Comparison of ENCODE assay signal across 18 mouse cellular contexts in genomic region chr10:86761722-86762383, GRCm38 (mm10). TPM values are rescaled to one million over a fixed set of nuclear protein-coding genes. Genes with fewer than 3 reads are reported as not detected.
DNase-seq lines count a peak whose midpoint lies in the region; ATAC-seq lines count a peak whose summit lies in the region.
"Had no signal": no experiment of that assay in that cellular context is flagged by ENCODE, and none has a peak within 500 bp of the region (broad histone marks: within the 10 kb centered on the region; RNA-seq: fewer than 3 reads in every experiment).

No protein-coding gene starts in this region.

- peak; percentile 22 for DNase-seq in embryonic facial prominence, embryonic 10.5 days (ENCODE audit: low spot score)
- DNase-seq in limb, embryonic 11.5 days (ENCODE audit: low spot score) = no peak
- no peak for DNase-seq in MN1 (ENCODE audit: low spot score)
- DNase-seq in lung, adult 18-20 months = no peak
- DNase-seq: adrenal gland, postnatal 25 days; heart, adult 18-20 months; kidney, postnatal 14 days; layer of hippocampus, adult 9-11 months had no signal

- WGBS in hindbrain, embryonic 15.5 days = 44% methylated on average over 7 of the region's 7 CpGs
- WGBS in hindbrain, embryonic 12.5 days = 48% methylated on average over 7 of the region's 7 CpGs
- 43% methylated on average over 7 of the region's 7 CpGs for WGBS in embryonic facial prominence, embryonic 10.5 days
- WGBS in limb, embryonic 11.5 days = 34% methylated on average over 7 of the region's 7 CpGs
- WGBS in neural tube, embryonic 15.5 days = 19% methylated on average over 7 of the region's 7 CpGs

- H3K9ac ChIP-seq in hindbrain, embryonic 15.5 days = no peak overlapping the region
- H3K9ac ChIP-seq in hindbrain, embryonic 12.5 days = no peak overlapping the region
- H3K9ac ChIP-seq in limb, embryonic 11.5 days (ENCODE audit: low read length) = no peak overlapping the region
- no peak overlapping the region for H3K9ac ChIP-seq in neural tube, embryonic 15.5 days (replicated peaks)
- H3K9ac ChIP-seq: lung, embryonic 15.5 days had no signal

- H3K4me1 ChIP-seq in hindbrain, embryonic 15.5 days (replicated peaks) = no peaks in the 10 kb centered on the region
- H3K4me1 ChIP-seq in hindbrain, embryonic 12.5 days = no peaks in the 10 kb centered on the region
- peaks cover 13% of the 10 kb centered on the region for H3K4me1 ChIP-seq in embryonic facial prominence, embryonic 10.5 days
- no peaks in the 10 kb centered on the region; the same call in 1 of the 2 replicates for H3K4me1 ChIP-seq in limb, embryonic 11.5 days (ENCODE audit: control insufficient read depth, insufficient read depth, low read length)
- H3K4me1 ChIP-seq in neural tube, embryonic 15.5 days = peaks cover 12% of the 10 kb centered on the region
- H3K4me1 ChIP-seq: lung, embryonic 15.5 days had no signal

- H3K36me3 ChIP-seq in hindbrain, embryonic 15.5 days = no peaks in the 10 kb centered on the region
- no peaks in the 10 kb centered on the region for H3K36me3 ChIP-seq in hindbrain, embryonic 12.5 days
- H3K36me3 ChIP-seq in embryonic facial prominence, embryonic 10.5 days (replicated peaks) = no peaks in the 10 kb centered on the region
- H3K36me3 ChIP-seq in limb, embryonic 11.5 days (ENCODE audit: control insufficient read depth, insufficient read depth, low read length) = no peaks in the 10 kb centered on the region
- no peaks in the 10 kb centered on the region for H3K36me3 ChIP-seq in neural tube, embryonic 15.5 days
- H3K36me3 ChIP-seq: G1E; lung, embryonic 15.5 days had no signal

- ATAC-seq in hindbrain, embryonic 15.5 days (ENCODE audit: low FRiP score, low read depth) = peak; percentile 76
- no peak for ATAC-seq in hindbrain, embryonic 12.5 days (ENCODE audit: low FRiP score)
- ATAC-seq in limb, embryonic 11.5 days (ENCODE audit: insufficient number of reproducible peaks, low FRiP score, low TSS enrichment, low read depth) = 0 out of 2 replicates have a peak, but pooled peaks have one; percentile 39
- ATAC-seq in neural tube, embryonic 15.5 days (ENCODE audit: low FRiP score) = peak; percentile 88
- ATAC-seq: intestine, postnatal 0 days had no signal

- no peaks in the 10 kb centered on the region for H3K27me3 ChIP-seq in hindbrain, embryonic 15.5 days
- no peaks in the 10 kb centered on the region for H3K27me3 ChIP-seq in hindbrain, embryonic 12.5 days
- no peaks in the 10 kb centered on the region for H3K27me3 ChIP-seq in embryonic facial prominence, embryonic 10.5 days (replicated peaks; ENCODE audit: low read depth, poor library complexity, severe bottlenecking)
- no peaks in the 10 kb centered on the region for H3K27me3 ChIP-seq in limb, embryonic 11.5 days (ENCODE audit: control insufficient read depth, insufficient read depth, low read length)
- H3K27me3 ChIP-seq in neural tube, embryonic 15.5 days (replicated peaks) = no peaks in the 10 kb centered on the region
- H3K27me3 ChIP-seq: lung, embryonic 15.5 days had no signal

- H3K27ac ChIP-seq in hindbrain, embryonic 15.5 days (replicated peaks) = peak overlapping the region; percentile 39; the same call in 1 of the 2 replicates
- no peak overlapping the region for H3K27ac ChIP-seq in hindbrain, embryonic 12.5 days
- H3K27ac ChIP-seq in embryonic facial prominence, embryonic 10.5 days (replicated peaks) = peak overlapping the region; percentile 57; the same call in 1 of the 2 replicates
- no peak overlapping the region for H3K27ac ChIP-seq in limb, embryonic 11.5 days (replicated peaks; ENCODE audit: low read depth, low read length)
- H3K27ac ChIP-seq in neural tube, embryonic 15.5 days (replicated peaks) = peak overlapping the region; percentile 63
- H3K27ac ChIP-seq: lung, embryonic 15.5 days had no signal

- H3K4me3 ChIP-seq in hindbrain, embryonic 15.5 days = no peak overlapping the region
- H3K4me3 ChIP-seq in hindbrain, embryonic 12.5 days = no peak overlapping the region
- no peak overlapping the region for H3K4me3 ChIP-seq in embryonic facial prominence, embryonic 10.5 days
- no peak overlapping the region for H3K4me3 ChIP-seq in limb, embryonic 11.5 days (ENCODE audit: low read depth, low read length)
- H3K4me3 ChIP-seq in neural tube, embryonic 15.5 days (replicated peaks) = no peak overlapping the region
- H3K4me3 ChIP-seq: erythroblast, embryonic 14.5 days; lung, embryonic 15.5 days; myocyte had no signal

- no peak overlapping the region for H3K4me2 ChIP-seq in hindbrain, embryonic 15.5 days
- no peak overlapping the region for H3K4me2 ChIP-seq in hindbrain, embryonic 12.5 days (replicated peaks)
- H3K4me2 ChIP-seq in limb, embryonic 11.5 days (ENCODE audit: low read depth, severe bottlenecking) = no peak overlapping the region
- H3K4me2 ChIP-seq in neural tube, embryonic 15.5 days = no peak overlapping the region
- H3K4me2 ChIP-seq: liver, embryonic 11.5 days; lung, embryonic 15.5 days had no signal

- H3K9me3 ChIP-seq in hindbrain, embryonic 15.5 days = no peaks in the 10 kb centered on the region
- H3K9me3 ChIP-seq in hindbrain, embryonic 12.5 days (replicated peaks) = 0 out of 2 replicates have a peak, but pooled peaks cover 4% of the 10 kb centered on the region
- no peaks in the 10 kb centered on the region for H3K9me3 ChIP-seq in embryonic facial prominence, embryonic 10.5 days
- no peaks in the 10 kb centered on the region for H3K9me3 ChIP-seq in limb, embryonic 11.5 days (ENCODE audit: control insufficient read depth, low read length)
- no peaks in the 10 kb centered on the region for H3K9me3 ChIP-seq in neural tube, embryonic 15.5 days (replicated peaks)
- H3K9me3 ChIP-seq: G1E; lung, embryonic 15.5 days had no signal

RNA-seq across cellular contexts. Expression of gene Gm49358, which starts 1.9 kb away (rescaled TPM):
- not detected in 2 replicates for polyA plus RNA-seq in hindbrain, embryonic 15.5 days (2015; fragmentation: Nextera tagmentation; extraction: Ambion mirVana)
- not detected in 2 replicates for polyA plus RNA-seq in hindbrain, embryonic 12.5 days (2016; fragmentation: Nextera tagmentation; extraction: Ambion mirVana)
- polyA plus RNA-seq in embryonic facial prominence, embryonic 10.5 days (2016; fragmentation: Nextera tagmentation; extraction: Ambion mirVana) = not detected in 2 replicates
- 0.31 TPM in 1 of 2 replicates, not detected in the other for polyA plus RNA-seq in limb, embryonic 11.5 days (2014; fragmentation: Nextera tagmentation; extraction: Ambion mirVana)
- polyA plus RNA-seq in neural tube, embryonic 15.5 days (2015; fragmentation: Nextera tagmentation; extraction: Ambion mirVana) = not detected in 2 replicates
- polyA plus RNA-seq: erythroblast, embryonic 14.5 days; G1E; heart, postnatal 0 days; intestine, postnatal 0 days; liver, embryonic 11.5 days; lung, embryonic 15.5 days; myocyte had no signal

RNA-seq across cellular contexts. Expression of gene Nt5dc3, which starts 17.0 kb away (rescaled TPM):
- polyA plus RNA-seq in hindbrain, embryonic 15.5 days (2015; fragmentation: Nextera tagmentation; extraction: Ambion mirVana) = 10.8 and 12.0 TPM in 2 replicates
- polyA plus RNA-seq in hindbrain, embryonic 12.5 days (2016; fragmentation: Nextera tagmentation; extraction: Ambion mirVana) = 3.9 and 4.2 TPM in 2 replicates
- polyA plus RNA-seq in embryonic facial prominence, embryonic 10.5 days (2016; fragmentation: Nextera tagmentation; extraction: Ambion mirVana) = 0.75 and 0.85 TPM in 2 replicates
- 0.49 and 0.58 TPM in 2 replicates for polyA plus RNA-seq in limb, embryonic 11.5 days (2014; fragmentation: Nextera tagmentation; extraction: Ambion mirVana)
- 8.0 and 9.9 TPM in 2 replicates for polyA plus RNA-seq in neural tube, embryonic 15.5 days (2015; fragmentation: Nextera tagmentation; extraction: Ambion mirVana)

RNA-seq across cellular contexts. Expression of gene Ttc41, which starts 56.2 kb away (rescaled TPM):
- 1.7 and 2.0 TPM in 2 replicates for polyA plus RNA-seq in hindbrain, embryonic 15.5 days (2015; fragmentation: Nextera tagmentation; extraction: Ambion mirVana)
- polyA plus RNA-seq in hindbrain, embryonic 12.5 days (2016; fragmentation: Nextera tagmentation; extraction: Ambion mirVana) = 2.6 and 3.4 TPM in 2 replicates
- polyA plus RNA-seq in embryonic facial prominence, embryonic 10.5 days (2016; fragmentation: Nextera tagmentation; extraction: Ambion mirVana) = 2.2 and 2.9 TPM in 2 replicates
- polyA plus RNA-seq in limb, embryonic 11.5 days (2014; fragmentation: Nextera tagmentation; extraction: Ambion mirVana) = 1.6 and 1.7 TPM in 2 replicates
- 2.2 and 2.3 TPM in 2 replicates for polyA plus RNA-seq in neural tube, embryonic 15.5 days (2015; fragmentation: Nextera tagmentation; extraction: Ambion mirVana)
- polyA plus RNA-seq: erythroblast, embryonic 14.5 days had no signal

RNA-seq across cellular contexts. Expression of gene Hsp90b1, which starts 56.5 kb away (rescaled TPM):
- 308 and 330 TPM in 2 replicates for polyA plus RNA-seq in hindbrain, embryonic 15.5 days (2015; fragmentation: Nextera tagmentation; extraction: Ambion mirVana)
- polyA plus RNA-seq in hindbrain, embryonic 12.5 days (2016; fragmentation: Nextera tagmentation; extraction: Ambion mirVana) = 551 and 555 TPM in 2 replicates
- 594 and 621 TPM in 2 replicates for polyA plus RNA-seq in embryonic facial prominence, embryonic 10.5 days (2016; fragmentation: Nextera tagmentation; extraction: Ambion mirVana)
- polyA plus RNA-seq in limb, embryonic 11.5 days (2014; fragmentation: Nextera tagmentation; extraction: Ambion mirVana) = 553 and 597 TPM in 2 replicates
- 337 and 397 TPM in 2 replicates for polyA plus RNA-seq in neural tube, embryonic 15.5 days (2015; fragmentation: Nextera tagmentation; extraction: Ambion mirVana)

Comparison
In these comparisons a context has a peak if more than half of its experiments do, and no peak if none do; other contexts are left out.
1. H3K27ac ChIP-seq: peak in hindbrain, embryonic 15.5 days (single experiment), embryonic facial prominence, embryonic 10.5 days (single experiment) and neural tube, embryonic 15.5 days (single experiment); none in hindbrain, embryonic 12.5 days (single experiment) and limb, embryonic 11.5 days (single experiment).